Mouse (Mus musculus): ENCODE measurements around the gene Foxp1. TPM values are rescaled to one million over a fixed set of nuclear protein-coding genes. Genes with fewer than 3 reads are reported as not detected.

Gene Foxp1
- total and polyA plus RNA-seq, 3 experiments, result 16.1 to 42.0 TPM; not detected in 1

DNA sequence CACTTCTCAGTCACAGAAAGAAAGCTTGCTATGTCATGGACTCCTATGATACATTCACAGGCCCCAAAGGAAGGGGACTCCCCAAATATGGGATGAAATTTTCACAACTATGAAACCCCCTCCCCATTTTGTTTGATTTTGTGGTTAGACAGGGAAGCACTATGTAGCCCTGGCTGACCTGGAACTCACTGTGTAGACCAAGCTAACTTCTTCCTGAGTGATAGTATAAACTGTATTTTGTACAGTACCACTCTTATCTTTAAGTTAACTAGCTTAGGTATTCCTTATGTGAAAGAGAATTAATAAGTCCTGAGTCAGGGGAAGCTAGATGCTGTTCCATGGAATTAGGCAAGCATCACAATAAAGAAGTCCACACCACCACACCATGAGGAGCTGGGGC is 470.8 kb downstream of the Foxp1 start:
- no peaks in the 10 kb centered on the region for H3K9me3 ChIP-seq (replicated peaks; ENCODE audit: insufficient read depth, low read length)
- TF ChIP-seq MEF2A (IDR thresholded peaks at IDR 0.05; ENCODE audit: extremely low read depth, insufficient replicate concordance, low read depth, low read length, poor library complexity, severe bottlenecking) (no peak), ZKSCAN1 (IDR thresholded peaks at IDR 0.05; ENCODE audit: low read depth, low read length) (no peak), MAFK (IDR thresholded peaks at IDR 0.05; ENCODE audit: borderline replicate concordance, low read depth, low read length) (no peak), MXI1 (IDR thresholded peaks at IDR 0.05; ENCODE audit: low read depth, low read length) (no peak), RCOR1 (IDR thresholded peaks at IDR 0.05; ENCODE audit: low read depth, low read length) (no peak), RAD21 (IDR thresholded peaks at IDR 0.05; ENCODE audit: low read depth, low read length) (no peak)
- H3K4me1 ChIP-seq (ENCODE audit: control insufficient read depth in 1 of 2, insufficient read depth in 2 of 2, low read length in 2 of 2), result no peaks in the 10 kb centered on the region
- no peaks in the 10 kb centered on the region for H3K79me2 ChIP-seq (ENCODE audit: control insufficient read depth, insufficient read depth, low read length, poor library complexity)
- H3K36me3 ChIP-seq (ENCODE audit: control insufficient read depth in 1 of 2, insufficient read depth in 2 of 2, low read length in 2 of 2), result no peaks in the 10 kb centered on the region
- no peak overlapping the region for H3K27ac ChIP-seq (ENCODE audit: control insufficient read depth, low read depth, low read length)
- H3K27me3 ChIP-seq (ENCODE audit: control insufficient read depth in 1 of 2, insufficient read depth in 2 of 2, low read length in 2 of 2), result no peaks in the 10 kb centered on the region
- no peak for DNase-seq (ENCODE audit: low read depth, low spot score)
- H3K4me3 ChIP-seq (ENCODE audit: control insufficient read depth in 1 of 2, insufficient read depth in 1 of 2, low read depth in 2 of 2, low read length in 2 of 2), result no peak overlapping the region
- no peak overlapping the region for H3K9ac ChIP-seq (ENCODE audit: control insufficient read depth, low read depth, low read length, poor library complexity, severe bottlenecking)

DNA sequence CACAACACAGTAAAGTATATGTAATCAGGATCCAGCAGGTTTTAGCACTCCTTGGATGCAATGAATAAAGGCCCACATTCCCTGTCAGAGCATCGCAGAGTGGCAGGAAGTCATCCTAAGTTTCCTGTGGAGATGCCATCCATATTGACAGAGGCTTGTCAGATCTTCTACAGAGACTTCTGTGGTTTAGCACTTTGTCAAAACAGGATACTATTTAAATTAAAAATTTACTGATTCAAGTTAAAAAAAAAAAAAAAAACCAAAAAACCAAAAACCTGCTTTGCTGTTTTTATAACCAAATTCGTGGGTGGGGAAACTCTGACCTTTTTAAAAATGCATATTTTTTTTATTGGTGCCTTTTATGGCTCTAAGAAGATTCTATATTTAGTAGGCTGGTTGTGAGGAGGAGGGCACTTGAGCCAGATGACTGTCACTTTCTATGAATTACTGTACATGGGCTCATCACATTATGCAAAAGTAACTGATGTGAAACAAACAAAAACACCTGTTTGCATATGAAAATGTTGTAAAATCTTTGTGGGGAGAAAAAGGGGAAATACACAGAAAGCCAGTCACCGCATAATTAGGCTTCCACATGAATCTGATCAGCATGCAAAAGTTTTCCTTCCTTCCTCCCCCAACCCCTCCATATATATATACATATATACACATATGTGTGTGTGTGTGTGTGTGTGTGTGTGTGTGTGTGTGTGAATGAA is 472.1 kb downstream of the Foxp1 start:
- no peaks in the 10 kb centered on the region for H3K4me1 ChIP-seq (ENCODE audit: control insufficient read depth in 1 of 2, insufficient read depth in 2 of 2, low read length in 2 of 2)
- H3K9ac ChIP-seq (ENCODE audit: control insufficient read depth, low read depth, low read length, poor library complexity, severe bottlenecking), result no peak overlapping the region
- TF ChIP-seq GABPA (IDR thresholded peaks at IDR 0.05; ENCODE audit: low read depth, low read length) (no peak), CHD2 (IDR thresholded peaks at IDR 0.05; ENCODE audit: low read length) (no peak), ZKSCAN1 (IDR thresholded peaks at IDR 0.05; ENCODE audit: low read depth, low read length) (no peak), CHD1 (IDR thresholded peaks at IDR 0.05; ENCODE audit: low read depth, low read length) (no peak), SMC3 (IDR thresholded peaks at IDR 0.05; ENCODE audit: low read depth, low read length) (no peak), ETS1 (IDR thresholded peaks at IDR 0.05; ENCODE audit: low read depth, low read length) (no peak), MAZ (IDR thresholded peaks at IDR 0.05; ENCODE audit: low read depth, low read length) (no peak), MAX (IDR thresholded peaks at IDR 0.05; ENCODE audit: low read length) (no peak)
- DNase-seq (ENCODE audit: low read depth, low spot score), result no peak
- no peaks in the 10 kb centered on the region for H3K79me2 ChIP-seq (ENCODE audit: control insufficient read depth, insufficient read depth, low read length, poor library complexity)
- no peaks in the 10 kb centered on the region for H3K36me3 ChIP-seq (ENCODE audit: control insufficient read depth in 1 of 2, insufficient read depth in 2 of 2, low read length in 2 of 2)
- no peaks in the 10 kb centered on the region for H3K9me3 ChIP-seq (replicated peaks; ENCODE audit: insufficient read depth, low read length)
- no peaks in the 10 kb centered on the region for H3K27me3 ChIP-seq (ENCODE audit: control insufficient read depth in 1 of 2, insufficient read depth in 2 of 2, low read length in 2 of 2)
- H3K4me3 ChIP-seq (ENCODE audit: control insufficient read depth in 1 of 2, insufficient read depth in 1 of 2, low read depth in 2 of 2, low read length in 2 of 2), result no peak overlapping the region
- no peak overlapping the region for H3K27ac ChIP-seq (ENCODE audit: control insufficient read depth, low read depth, low read length)

DNA sequence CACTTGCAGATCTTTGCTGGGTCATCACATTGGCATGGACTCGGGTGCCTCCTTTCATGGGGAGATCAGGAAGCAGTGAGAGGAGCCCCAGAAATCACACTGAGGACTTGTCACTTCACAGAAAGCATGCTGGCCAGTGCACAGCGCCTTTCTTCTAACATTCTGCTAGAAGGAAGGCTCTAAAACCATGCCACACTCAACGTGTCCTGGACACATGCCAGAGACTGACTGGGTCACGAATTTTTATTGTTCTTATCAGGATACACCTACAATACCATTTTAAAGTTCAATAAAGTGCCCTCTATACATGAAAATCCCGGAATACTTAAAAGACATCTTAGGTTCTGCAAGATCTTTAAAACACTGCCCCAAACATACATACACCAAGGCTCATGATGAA is 475.2 kb downstream of the Foxp1 start:
- Histone ChIP-seq H3K36me3 (ENCODE audit: control insufficient read depth in 1 of 2, insufficient read depth in 2 of 2, low read length in 2 of 2) (no peaks in the 10 kb centered on the region), H3K9me3 (replicated peaks; ENCODE audit: insufficient read depth, low read length) (no peaks in the 10 kb centered on the region), H3K27me3 (ENCODE audit: control insufficient read depth in 1 of 2, insufficient read depth in 2 of 2, low read length in 2 of 2) (no peaks in the 10 kb centered on the region), H3K27ac (ENCODE audit: control insufficient read depth, low read depth, low read length) (no peak overlapping the region), H3K9ac (ENCODE audit: control insufficient read depth, low read depth, low read length, poor library complexity, severe bottlenecking) (no peak overlapping the region), H3K4me1 (ENCODE audit: control insufficient read depth in 1 of 2, insufficient read depth in 2 of 2, low read length in 2 of 2) (no peaks in the 10 kb centered on the region), H3K79me2 (ENCODE audit: control insufficient read depth, insufficient read depth, low read length, poor library complexity) (no peaks in the 10 kb centered on the region), H3K4me3 (ENCODE audit: control insufficient read depth in 1 of 2, insufficient read depth in 1 of 2, low read depth in 2 of 2, low read length in 2 of 2) (no peak overlapping the region)
- TF ChIP-seq POLR2AphosphoS2 (IDR thresholded peaks at IDR 0.05; ENCODE audit: low read length) (no peak), ETS1 (IDR thresholded peaks at IDR 0.05; ENCODE audit: low read depth, low read length) (no peak), NELFE (IDR thresholded peaks at IDR 0.05; ENCODE audit: low read depth, low read length) (no peak), GATA1 (IDR thresholded peaks at IDR 0.05; ENCODE audit: low read depth, low read length) (no peak), MYB (IDR thresholded peaks at IDR 0.05; ENCODE audit: low read depth, low read length) (no peak), KAT2A (conservative IDR thresholded peaks at IDR 0.05; ENCODE audit: low read depth, low read length) (no peak), EP300 (IDR thresholded peaks at IDR 0.05; ENCODE audit: low read depth in 1 of 2, low read length in 2 of 2) (no peak), MAFK (IDR thresholded peaks at IDR 0.05; ENCODE audit: borderline replicate concordance, low read depth, low read length) (no peak), USF1 (IDR thresholded peaks at IDR 0.05; ENCODE audit: low read depth, low read length) (no peak), CHD2 (IDR thresholded peaks at IDR 0.05; ENCODE audit: low read length) (no peak), ELF1 (IDR thresholded peaks at IDR 0.05; ENCODE audit: low read depth, low read length) (no peak), TBP (IDR thresholded peaks at IDR 0.05; ENCODE audit: low read depth, low read length) (no peak)
- no peak for DNase-seq (ENCODE audit: low read depth, low spot score)

All from MEL (cell line).